Mouse (Mus musculus) layer of hippocampus, postnatal 25 days (tissue): ENCODE results near the gene Zfp951. TPM values are rescaled to one million over a fixed set of nuclear protein-coding genes. Genes with fewer than 3 reads are reported as not detected.
"Not testable (repeated sequence)": the region's sequence is repeated elsewhere in the genome, so short reads cannot be mapped to it uniquely, and the experiment has no call there.

ENCODE experiments used
- DNase-seq, 2 experiments: peaks; one replicate each; pipeline ENCODE4 v3.0.0; 2022; ENCODE audit warnings: mixed read lengths in 2 of 2, low spot score in 1 of 2; ENCODE audit errors: extremely low spot score in 1 of 2
- total RNA-seq, 2 experiments: library from RNA; stranded (reverse); gene quantifications; 2 replicates each; pipeline ENCODE4 v1.2.3; 2021

Zfp951 gene
- total RNA-seq: 1 to 10 TPM; 3.9 to 5.0 TPM

- peak; percentile 3 to 18 for DNase-seq
These were observed at the start of gene Zfp951 for GRCm38 (mm10) chr5:104859962-104860525. Gene Zfp951 (minus strand): TSS chr5:104860070.

GRCm38 (mm10) chr5:104906556-104906955 lies 46.7 kb upstream of the Zfp951 start:
- not testable (repeated sequence) for DNase-seq

- not testable (repeated sequence) for DNase-seq
These were observed 567 bp downstream of the Zfp951 start for GRCm38 (mm10) chr5:104859045-104859961.

GRCm38 (mm10) chr5:104854546-104854945 lies 5.3 kb downstream of the Zfp951 start:
- not testable (repeated sequence) for DNase-seq

- no peak for DNase-seq
These were observed 26.5 kb downstream of the Zfp951 start for GRCm38 (mm10) chr5:104833330-104833729.

GRCm38 (mm10) chr5:104829611-104830010 lies 30.3 kb downstream of the Zfp951 start:
- DNase-seq: no peak

- not testable (repeated sequence) for DNase-seq
These were observed 89.7 kb downstream of the Zfp951 start for GRCm38 (mm10) chr5:104770138-104770537.

Other genes starting within 250 kb of the Zfp951 start
- gene Abcg3, start 122.6 kb upstream of the Zfp951 start, total RNA-seq: not detected